Mouse (Mus musculus) CH12.LX (cell line): ENCODE measurements around the gene Scin. TPM values are rescaled to one million over a fixed set of nuclear protein-coding genes. Genes with fewer than 3 reads are reported as not detected.

Experiments used
- DNase-seq: peaks from one replicate; pipeline ENCODE4 v3.0.0-alpha.2; 2013; ENCODE audit errors: extremely low read depth
- H3K27ac ChIP-seq: 2 replicates; pipeline ENCODE4 v1.5.1; 2012; ENCODE audit warnings: low read depth, mild to moderate bottlenecking, control low read depth, moderate library complexity; ENCODE audit not compliant: insufficient read depth
- H3K27me3 ChIP-seq: replicated peaks from 2 replicates; pipeline ENCODE3; 2012; ENCODE audit warnings: inconsistent platforms
- H3K36me3 ChIP-seq, 2 experiments: replicated peaks in 1 of 2; 2 replicates each; pipeline versions ENCODE3 to v1.6.1; 2012; ENCODE audit warnings: inconsistent platforms in 1 of 2, low read length in 1 of 2, mild to moderate bottlenecking in 1 of 2, mixed read lengths in 1 of 2, moderate library complexity in 1 of 2; ENCODE audit not compliant: control insufficient read depth in 1 of 2, insufficient read depth in 1 of 2
- H3K4me1 ChIP-seq, 2 experiments: 2 replicates each; pipeline ENCODE4 v1.6.1; 2012; ENCODE audit warnings: inconsistent platforms in 1 of 2, moderate library complexity in 1 of 2; ENCODE audit not compliant: insufficient read depth in 2 of 2, control insufficient read depth in 1 of 2
- H3K4me2 ChIP-seq: 2 replicates; pipeline ENCODE4 v1.6.1; 2012; ENCODE audit warnings: low read depth, mild to moderate bottlenecking, control low read depth; ENCODE audit not compliant: poor library complexity, insufficient read depth, severe bottlenecking
- H3K4me3 ChIP-seq, 3 experiments: fragments of 150-350 bp in 1 of 3; sonication (generic) in 1 of 3; replicated peaks in 1 of 3; 2 replicates each; pipeline versions ENCODE3 to v1.5.1; 2011 to 2012; ENCODE audit warnings: low read depth in 2 of 3, low read length in 2 of 3, mild to moderate bottlenecking in 2 of 3, moderate library complexity in 2 of 3, control low read depth in 1 of 3, improper control_type of control experiment in 1 of 3, inconsistent platforms in 1 of 3, mixed read lengths in 1 of 3; ENCODE audit not compliant: poor library complexity in 1 of 3
- H3K79me2 ChIP-seq: replicated peaks from 2 replicates; pipeline ENCODE4 v1.6.1; 2012; ENCODE audit warnings: mild to moderate bottlenecking, moderate library complexity; ENCODE audit not compliant: control insufficient read depth, poor library complexity, insufficient read depth, severe bottlenecking; ENCODE audit errors: extremely low read depth
- H3K9ac ChIP-seq: 2 replicates; pipeline ENCODE4 v1.6.1; 2012; ENCODE audit warnings: low read depth, mild to moderate bottlenecking, control low read depth, moderate library complexity; ENCODE audit not compliant: insufficient read depth
- H3K9me3 ChIP-seq: replicated peaks from 2 replicates; pipeline ENCODE3; 2012; ENCODE audit warnings: low read length, inconsistent platforms, mixed read lengths
- CHD1 ChIP-seq: IDR thresholded peaks from 2 replicates; pipeline ENCODE4 v1.6.1; 2012; ENCODE audit warnings: low read depth, low read length, improper control_type of control experiment, inconsistent platforms
- CTCF ChIP-seq, 2 experiments: IDR thresholded peaks in 1 of 2; conservative IDR thresholded peaks in 1 of 2; 2 replicates each; pipeline ENCODE4 v1.5.1; 2011 to 2012; ENCODE audit warnings: low read depth in 2 of 2, low read length in 2 of 2, improper control_type of control experiment in 1 of 2, inconsistent platforms in 1 of 2, mild to moderate bottlenecking in 1 of 2, moderate library complexity in 1 of 2
- E2F4 ChIP-seq: IDR thresholded peaks from 2 replicates; pipeline ENCODE4 v1.6.1; 2011; ENCODE audit warnings: low read depth, low read length, improper control_type of control experiment; ENCODE audit not compliant: insufficient replicate concordance
- EP300 ChIP-seq: IDR thresholded peaks from 2 replicates; pipeline ENCODE4 v1.6.1; 2011; ENCODE audit warnings: low read length, improper control_type of control experiment
- IRF4 ChIP-seq: IDR thresholded peaks from 2 replicates; pipeline ENCODE4 v1.6.1; 2014; ENCODE audit warnings: low read depth, mild to moderate bottlenecking, inconsistent platforms, low read length, improper control_type of control experiment
- JUN ChIP-seq: IDR thresholded peaks from 2 replicates; pipeline ENCODE4 v1.6.1; 2011; ENCODE audit warnings: low read depth, mild to moderate bottlenecking, low read length, improper control_type of control experiment, moderate library complexity; ENCODE audit not compliant: insufficient read depth
- JUND ChIP-seq: conservative IDR thresholded peaks from 2 replicates; pipeline ENCODE4 v1.6.1; 2011; ENCODE audit warnings: low read depth, low read length, improper control_type of control experiment
- KAT2A ChIP-seq: IDR thresholded peaks from 2 replicates; pipeline ENCODE4 v1.6.1; 2012; ENCODE audit warnings: low read length, improper control_type of control experiment, inconsistent platforms; ENCODE audit not compliant: insufficient replicate concordance
- MEF2A ChIP-seq: IDR thresholded peaks from 2 replicates; pipeline ENCODE4 v1.6.1; 2014; ENCODE audit warnings: low read depth, mild to moderate bottlenecking, inconsistent platforms, low read length, improper control_type of control experiment, borderline replicate concordance
- MXI1 ChIP-seq: IDR thresholded peaks from 2 replicates; pipeline ENCODE4 v1.6.1; 2011; ENCODE audit warnings: mild to moderate bottlenecking, low read depth, low read length, improper control_type of control experiment
- NRF1 ChIP-seq: IDR thresholded peaks from 2 replicates; pipeline ENCODE4 v1.6.1; 2014; ENCODE audit warnings: low read depth, mild to moderate bottlenecking, inconsistent platforms, low read length, improper control_type of control experiment, moderate library complexity
- POLR2AphosphoS2 ChIP-seq: IDR thresholded peaks from 2 replicates; pipeline ENCODE4 v1.6.1; 2011; ENCODE audit warnings: low read depth, low read length, improper control_type of control experiment
- RAD21 ChIP-seq: IDR thresholded peaks from 2 replicates; pipeline ENCODE4 v1.6.1; 2011; ENCODE audit warnings: low read depth, mild to moderate bottlenecking, low read length, improper control_type of control experiment, moderate library complexity
- RCOR1 ChIP-seq: conservative IDR thresholded peaks from 2 replicates; pipeline ENCODE4 v1.6.1; 2012; ENCODE audit warnings: low read depth, mild to moderate bottlenecking, inconsistent platforms, low read length, improper control_type of control experiment
- SIN3A ChIP-seq: IDR thresholded peaks from 2 replicates; pipeline ENCODE4 v1.6.1; 2012; ENCODE audit warnings: low read length, improper control_type of control experiment, inconsistent platforms
- UBTF ChIP-seq: IDR thresholded peaks from 2 replicates; pipeline ENCODE4 v1.6.1; 2012; ENCODE audit warnings: low read depth, mild to moderate bottlenecking, inconsistent platforms, low read length, improper control_type of control experiment, moderate library complexity
- USF1 ChIP-seq: IDR thresholded peaks from 2 replicates; pipeline ENCODE4 v1.6.1; 2014; ENCODE audit warnings: low read depth, mild to moderate bottlenecking, inconsistent platforms, low read length, improper control_type of control experiment
- ZC3H11A ChIP-seq: IDR thresholded peaks from 2 replicates; pipeline ENCODE4 v1.6.1; 2012; ENCODE audit warnings: low read depth, mild to moderate bottlenecking, inconsistent platforms, low read length, improper control_type of control experiment
- ZKSCAN1 ChIP-seq: IDR thresholded peaks from 2 replicates; pipeline ENCODE4 v1.6.1; 2012; ENCODE audit warnings: low read depth, inconsistent platforms, low read length, improper control_type of control experiment, borderline replicate concordance
- ZNF384 ChIP-seq: IDR thresholded peaks from 2 replicates; pipeline ENCODE4 v1.6.1; 2012; ENCODE audit warnings: low read depth, low read length, improper control_type of control experiment, inconsistent platforms
- dilution Hi-C: fragments of 300-500 bp; cut with MboI; formaldehyde crosslinking; loops from 2 replicates; pipeline ENCODE4 v1.14.3; 2020; ENCODE audit warnings: low sequenced_read_pairs; ENCODE audit not compliant: extremely low pct_unique_long_range_greater_than_20kb, extremely low pct_ligation_motif_present
- in situ Hi-C: fragments of 300-500 bp; cut with MboI; formaldehyde crosslinking; loops from 3 replicates; pipeline ENCODE4 v1.14.3; 2019; ENCODE audit warnings: low sequenced_read_pairs, low pct_ligation_motif_present, low pct_unique_long_range_greater_than_20kb, mixed read lengths
- polyA plus RNA-seq: library from polyadenylated mRNA; unstranded; fragments of >175 nt; gene quantifications from 2 replicates; pipeline ENCODE4 v1.2.1, GENCODE M21; 2012; ENCODE audit warnings: low read depth; ENCODE audit not compliant: insufficient read length
- total RNA-seq, 2 experiments: library from RNA; depleted of rRNA; stranded (reverse); fragments of 300-350 nt in 1 of 2; fragments of >200 nt in 1 of 2; gene quantifications; 2 replicates each; pipeline ENCODE4 v1.2.3; 2012 to 2014

The Scin gene
- total and polyA plus RNA-seq, 3 experiments = not detected

DNA sequence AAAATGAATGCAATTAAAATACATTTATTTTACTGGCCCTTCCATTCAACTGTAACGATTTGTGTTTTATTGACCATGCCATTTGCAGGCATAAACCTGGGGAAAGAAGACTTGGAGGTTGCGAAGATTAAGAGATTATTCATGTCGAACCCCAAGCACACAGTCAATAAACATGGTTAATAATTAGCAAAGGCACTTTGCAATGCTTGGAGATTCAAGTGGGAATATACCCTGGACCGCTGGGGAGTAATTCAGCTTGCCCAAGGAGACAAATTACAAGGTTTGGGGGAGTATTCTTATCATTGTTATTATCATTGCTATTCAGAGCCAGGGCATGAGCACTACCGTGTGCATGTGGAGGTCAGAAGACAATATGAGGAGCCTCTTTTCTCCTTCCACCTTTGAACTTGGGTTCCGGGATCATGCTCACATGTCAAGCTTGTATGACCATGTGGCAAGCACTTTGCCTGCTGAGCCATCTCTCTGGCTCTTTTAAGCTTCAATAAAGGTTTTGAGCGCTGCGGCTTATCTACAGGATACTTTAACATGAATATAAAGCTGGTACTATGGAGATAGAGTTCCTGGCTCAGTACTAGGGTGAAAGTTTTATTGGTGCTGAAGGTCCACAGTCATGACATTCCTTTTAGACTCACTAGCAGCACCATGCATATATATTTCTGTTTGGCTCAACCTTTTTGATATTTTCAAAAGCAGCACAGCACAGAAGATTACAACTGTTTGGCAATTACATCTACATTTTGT lies 5.6 kb upstream of the Scin start:
- no peak for DNase-seq
- Histone ChIP-seq H3K36me3 (no peaks in the 10 kb centered on the region), H3K9ac (no peak overlapping the region), H3K4me3 (no peak overlapping the region), H3K27ac (no peak overlapping the region), H3K79me2 (no peaks in the 10 kb centered on the region), H3K27me3 (no peaks in the 10 kb centered on the region), H3K4me1 (peaks cover 0 to 15% of the 10 kb centered on the region in 2 experiments; a peak in 1 of 4 replicates), H3K4me2 (no peak overlapping the region), H3K9me3 (peaks cover 3% of the 10 kb centered on the region)
- dilution Hi-C loops = no loop called here
- TF ChIP-seq JUND (no peak), RAD21 (no peak), MEF2A (no peak), CTCF (conservative IDR thresholded peaks at IDR 0.05 in 1 of 2, IDR thresholded peaks at IDR 0.05 in 1 of 2; ENCODE audit: low read depth in 2 of 2, low read length in 2 of 2) (no peak), IRF4 (no peak), E2F4 (no peak), KAT2A (no peak), EP300 (no peak), RCOR1 (no peak)
- in situ Hi-C loops = no loop called here

DNA sequence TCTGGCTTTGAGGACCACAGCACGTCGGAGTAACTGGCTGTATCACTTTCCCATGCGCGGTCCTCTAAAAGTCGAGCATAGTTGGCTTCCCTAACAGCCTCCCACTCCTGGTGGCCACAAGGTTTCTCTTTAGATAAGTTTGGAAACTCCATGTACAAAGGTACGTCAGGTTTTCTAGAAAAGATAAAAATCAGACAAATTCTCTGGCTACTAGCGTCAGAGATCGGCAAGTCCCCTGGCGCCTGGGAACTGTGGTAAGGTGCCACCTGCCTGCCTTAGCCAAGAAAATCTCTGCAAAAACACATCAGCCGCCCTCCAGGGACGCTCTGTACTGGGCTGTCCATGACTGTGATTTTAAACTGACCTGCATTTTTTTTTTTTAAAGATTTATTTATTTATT lies 501 bp upstream of the Scin start:
- Histone ChIP-seq H3K36me3 (no peaks in the 10 kb centered on the region), H3K79me2 (no peaks in the 10 kb centered on the region), H3K4me2 (no peak overlapping the region), H3K4me1 (no peaks in the 10 kb centered on the region), H3K27ac (no peak overlapping the region), H3K9me3 (peaks cover 3% of the 10 kb centered on the region), H3K9ac (no peak overlapping the region), H3K27me3 (no peaks in the 10 kb centered on the region), H3K4me3 (no peak overlapping the region)
- TF ChIP-seq IRF4 (no peak), UBTF (no peak), ZC3H11A (no peak), ZKSCAN1 (no peak), ZNF384 (no peak), USF1 (no peak), SIN3A (no peak), NRF1 (no peak), RCOR1 (no peak), POLR2AphosphoS2 (no peak), CTCF (conservative IDR thresholded peaks at IDR 0.05 in 1 of 2, IDR thresholded peaks at IDR 0.05 in 1 of 2; ENCODE audit: low read depth in 2 of 2, low read length in 2 of 2) (no peak), JUN (no peak), MXI1 (no peak), CHD1 (no peak), EP300 (no peak)
- dilution Hi-C loops (no loop called here), in situ Hi-C loops (no loop called here)
- DNase-seq = no peak
